8 mouse cellular contexts compared by ENCODE assay signal in genomic region chr2:165653001-165653921, GRCm38 (mm10). TPM values are rescaled to one million over a fixed set of nuclear protein-coding genes. Genes with fewer than 3 reads are reported as not detected.
DNase-seq lines count a peak whose midpoint lies in the region; ATAC-seq lines count a peak whose summit lies in the region.

No protein-coding gene starts in this region.

- H3K4me3 ChIP-seq in intestine, embryonic 15.5 days (replicated peaks): no peak overlapping the region

- no peak overlapping the region for H3K9ac ChIP-seq in intestine, embryonic 15.5 days

- no peaks in the 10 kb centered on the region for H3K36me3 ChIP-seq in intestine, embryonic 15.5 days

- peak; percentile 92 for ATAC-seq in intestine, embryonic 15.5 days

- 20% methylated on average over 14 of the region's 14 CpGs for WGBS in intestine, embryonic 15.5 days

- peak overlapping the region; percentile 30; the same call in 1 of the 2 replicates for H3K4me2 ChIP-seq in intestine, embryonic 15.5 days (replicated peaks)

- DNase-seq in A20 (ENCODE audit: low read depth, low spot score): peak; percentile 31
- peak; percentile 39 to 71 for DNase-seq in adrenal gland, postnatal 36 days
- DNase-seq in heart, adult 18-20 months: peak; percentile 54 to 60
- peak; percentile 29 for DNase-seq in lung, postnatal 14 days
- DNase-seq in spleen, postnatal 14 days (ENCODE audit: low spot score in 2 of 2): peak; percentile 16 to 21
- no peak for DNase-seq in urinary bladder, postnatal 10 days (ENCODE audit: low spot score)
- DNase-seq in frontal cortex, postnatal 36 days (ENCODE audit: low spot score in 2 of 2): no peak

- H3K9me3 ChIP-seq in intestine, embryonic 15.5 days: no peaks in the 10 kb centered on the region

- H3K27me3 ChIP-seq in intestine, embryonic 15.5 days (replicated peaks): no peaks in the 10 kb centered on the region

- no peak overlapping the region for H3K27ac ChIP-seq in intestine, embryonic 15.5 days

- H3K4me1 ChIP-seq in intestine, embryonic 15.5 days (replicated peaks): peaks cover 20% of the 10 kb centered on the region

RNA-seq across cellular contexts. Expression of gene Eya2, which starts 58.4 kb away (rescaled TPM):
- total RNA-seq in adrenal gland, postnatal 36 days (2021): 1 to 10 TPM; 2.5 to 3.6 TPM
- total RNA-seq in heart, adult 18-20 months (2021): 1 to 10 TPM; 1.3 to 1.9 TPM
- 0.84 and 1.3 TPM in 2 replicates for polyA plus RNA-seq in intestine, embryonic 15.5 days (2015; fragmentation: Nextera tagmentation; extraction: Ambion mirVana)

Comparison
In these comparisons a context has a peak if more than half of its experiments do, and no peak if none do; other contexts are left out.
1. DNase-seq: peak in A20 (single experiment), adrenal gland, postnatal 36 days (2 of 2), heart, adult 18-20 months (2 of 2), lung, postnatal 14 days (single experiment) and spleen, postnatal 14 days (2 of 2); none in urinary bladder, postnatal 10 days (single experiment) and frontal cortex, postnatal 36 days (0 of 2).